Mouse (Mus musculus): ENCODE data around the gene Pnpla2.
A peak's percentile ranks its signal among the peaks of the same experiment; 100 is the strongest.
"Not testable (repeated sequence)": the region's sequence is repeated elsewhere in the genome, so short reads cannot be mapped to it uniquely, and the experiment has no call there.

The Pnpla2 gene

GRCm38 (mm10) chr7:141454967-141455551 is at the start of gene Pnpla2:
Gene Pnpla2 (plus strand): TSS chr7:141455198.
- DNase-seq: peak; percentile 98 to 99

DNA sequence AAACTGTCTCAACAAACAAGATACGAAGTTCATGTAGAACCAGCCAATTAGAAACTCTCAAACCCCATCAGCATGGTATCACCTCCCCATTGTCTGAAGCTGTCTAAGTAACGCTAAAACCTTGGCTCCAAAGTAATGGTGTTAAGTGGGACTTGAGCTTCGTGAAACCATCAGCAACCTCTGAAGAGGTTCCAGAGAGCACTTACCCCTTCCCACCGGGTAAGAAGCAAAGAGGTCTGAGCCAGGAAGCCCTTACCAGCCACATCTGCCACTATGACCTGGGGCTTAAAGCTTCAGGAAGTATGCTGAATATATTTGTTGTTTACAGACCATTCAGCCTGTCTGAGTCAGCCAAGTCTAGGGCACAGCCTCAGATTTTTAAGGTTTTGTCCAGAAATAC is 49.5 kb upstream of the Pnpla2 start:
- no peak for DNase-seq

GRCm38 (mm10) chr7:141407670-141408069 is 47.3 kb upstream of the Pnpla2 start:
- not testable (repeated sequence) for DNase-seq

DNA sequence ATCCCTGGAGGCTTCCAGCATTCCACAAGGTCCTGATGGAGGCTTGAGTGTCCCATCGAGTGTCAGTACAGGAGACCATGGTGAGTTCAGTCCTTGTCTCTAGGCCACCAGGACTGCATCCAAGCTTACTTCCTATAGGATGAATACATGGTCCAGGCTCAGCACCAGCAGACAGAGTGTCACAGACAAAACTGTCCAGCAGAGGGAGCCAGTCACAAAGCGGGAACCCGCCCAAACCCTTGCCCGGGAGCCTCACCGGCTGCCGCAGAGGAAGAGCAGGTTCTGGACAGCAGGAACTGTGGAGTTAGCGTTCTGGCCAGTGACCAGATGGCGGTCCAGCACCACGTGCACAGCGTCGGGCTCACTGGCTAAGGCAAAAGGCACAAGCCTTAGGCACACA is 46.2 kb upstream of the Pnpla2 start:
- peak; percentile 92 to 93 for DNase-seq

- no peak for DNase-seq
These were observed 44.4 kb upstream of the Pnpla2 start for GRCm38 (mm10) chr7:141410631-141411030.

GRCm38 (mm10) chr7:141411667-141412066 is 43.3 kb upstream of the Pnpla2 start:
- DNase-seq: no peak

GRCm38 (mm10) chr7:141413331-141413730 is 41.7 kb upstream of the Pnpla2 start:
- DNase-seq: peak in 1 of 2 experiments; percentile 37

DNA sequence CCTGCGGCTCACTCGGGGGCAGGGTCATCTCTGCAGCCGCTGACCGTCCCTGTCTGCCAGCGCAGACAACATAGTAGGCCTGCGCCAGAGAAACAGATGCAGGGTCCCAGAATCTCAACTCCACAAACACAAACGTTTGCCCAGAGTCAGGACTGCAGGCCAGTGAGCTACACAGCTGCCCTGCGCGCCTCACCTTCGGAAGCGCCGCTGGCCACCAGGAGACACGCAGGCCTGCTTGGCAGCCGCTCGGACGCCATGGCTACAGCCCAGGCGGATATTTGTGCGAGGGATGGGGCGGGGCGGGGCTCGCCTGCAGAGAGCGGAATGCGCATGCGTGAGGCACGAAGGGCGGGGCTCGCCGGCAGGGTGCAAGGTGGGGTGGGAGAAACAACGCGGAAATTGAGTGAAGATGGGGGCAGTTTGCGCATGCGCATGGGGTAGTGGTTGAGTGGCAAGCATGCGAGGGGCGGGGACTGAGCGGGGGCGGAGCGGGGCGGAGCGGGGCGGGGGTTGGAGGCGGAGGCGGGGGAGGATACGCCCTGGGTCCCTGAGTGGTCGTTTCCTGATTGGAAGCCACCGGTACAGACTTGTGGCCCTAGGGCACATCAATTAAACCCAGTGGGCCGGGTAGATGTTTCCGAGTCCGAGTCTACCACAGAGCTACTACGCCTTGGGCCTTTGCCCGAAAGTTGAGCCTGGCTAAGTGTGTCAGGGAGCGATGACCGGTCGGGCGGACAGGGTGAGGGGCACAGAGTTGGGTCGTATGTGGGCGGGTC is 41.0 kb upstream of the Pnpla2 start, which contains the start of gene Gatd1:
Gatd1 (minus strand) TSS at position 328 of the 776 bp plus-strand sequence.
- peak; percentile 100 for DNase-seq

- DNase-seq: no peak
These were observed 38.7 kb upstream of the Pnpla2 start for GRCm38 (mm10) chr7:141416144-141416841.

GRCm38 (mm10) chr7:141417731-141418681 is 37.0 kb upstream of the Pnpla2 start:
- DNase-seq: no peak

- peak; percentile 67 to 71 for DNase-seq
These were observed 36.0 kb upstream of the Pnpla2 start for GRCm38 (mm10) chr7:141418970-141419369.

DNA sequence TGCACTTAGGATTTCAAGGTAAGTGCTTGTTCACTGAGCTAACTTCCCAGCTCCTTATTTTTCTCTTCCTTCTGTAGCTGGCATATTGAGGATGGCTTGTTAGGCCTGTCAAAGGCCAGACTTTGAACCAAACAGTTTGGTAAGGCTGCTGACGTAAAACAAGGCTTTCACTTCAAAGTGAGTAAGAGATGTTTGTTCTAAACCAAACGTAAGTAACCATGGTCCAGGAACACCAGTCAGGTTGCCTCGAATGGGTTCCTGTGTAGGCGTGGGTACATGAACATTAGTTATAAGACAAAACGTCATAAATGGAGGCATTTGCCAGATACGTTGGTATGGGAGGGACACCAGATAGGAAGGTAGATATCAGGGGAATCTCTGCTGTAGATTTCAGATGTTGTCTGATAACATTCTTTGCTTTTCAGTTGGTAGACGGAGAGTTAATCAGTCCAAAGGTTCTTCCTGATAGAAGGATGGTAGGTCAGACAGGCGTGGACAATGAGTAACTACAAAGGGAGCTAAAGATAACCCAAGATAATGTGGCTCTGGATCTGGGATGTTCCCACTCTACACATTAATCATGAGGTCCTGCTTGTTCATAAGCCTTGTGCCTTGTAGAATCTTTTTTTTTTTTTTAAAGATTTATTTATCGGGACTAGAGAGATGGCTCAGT is 34.8 kb upstream of the Pnpla2 start:
- DNase-seq: no peak

DNA sequence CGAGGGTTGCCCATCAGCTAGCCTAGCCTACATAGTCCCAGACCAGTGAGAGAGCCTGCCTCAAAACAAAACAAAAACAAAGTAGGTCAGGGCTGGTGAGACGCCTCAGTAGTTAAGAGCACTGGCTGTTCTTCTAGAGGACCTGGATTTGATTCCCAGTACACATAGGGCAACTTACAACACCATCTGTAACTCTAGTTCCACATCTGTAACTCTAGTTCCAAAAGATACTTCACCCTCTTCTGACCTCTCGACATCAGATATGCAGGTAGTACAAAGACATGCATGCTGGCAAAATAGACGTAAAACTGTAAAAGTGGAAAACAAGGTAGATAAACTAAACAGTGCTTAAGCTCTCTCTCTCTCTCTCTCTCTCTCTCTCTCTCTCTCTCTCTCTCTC is 31.2 kb upstream of the Pnpla2 start:
- DNase-seq: no peak

GRCm38 (mm10) chr7:141426948-141427730 is 27.9 kb upstream of the Pnpla2 start:
- DNase-seq: no peak

- DNase-seq: no peak
These were observed 26.3 kb upstream of the Pnpla2 start for GRCm38 (mm10) chr7:141428701-141429100.

GRCm38 (mm10) chr7:141429310-141429709 is 25.7 kb upstream of the Pnpla2 start, which contains the start of gene Cend1:
Gene Cend1 (minus strand): TSS chr7:141429491.
- peak; percentile 62 to 74 for DNase-seq

DNA sequence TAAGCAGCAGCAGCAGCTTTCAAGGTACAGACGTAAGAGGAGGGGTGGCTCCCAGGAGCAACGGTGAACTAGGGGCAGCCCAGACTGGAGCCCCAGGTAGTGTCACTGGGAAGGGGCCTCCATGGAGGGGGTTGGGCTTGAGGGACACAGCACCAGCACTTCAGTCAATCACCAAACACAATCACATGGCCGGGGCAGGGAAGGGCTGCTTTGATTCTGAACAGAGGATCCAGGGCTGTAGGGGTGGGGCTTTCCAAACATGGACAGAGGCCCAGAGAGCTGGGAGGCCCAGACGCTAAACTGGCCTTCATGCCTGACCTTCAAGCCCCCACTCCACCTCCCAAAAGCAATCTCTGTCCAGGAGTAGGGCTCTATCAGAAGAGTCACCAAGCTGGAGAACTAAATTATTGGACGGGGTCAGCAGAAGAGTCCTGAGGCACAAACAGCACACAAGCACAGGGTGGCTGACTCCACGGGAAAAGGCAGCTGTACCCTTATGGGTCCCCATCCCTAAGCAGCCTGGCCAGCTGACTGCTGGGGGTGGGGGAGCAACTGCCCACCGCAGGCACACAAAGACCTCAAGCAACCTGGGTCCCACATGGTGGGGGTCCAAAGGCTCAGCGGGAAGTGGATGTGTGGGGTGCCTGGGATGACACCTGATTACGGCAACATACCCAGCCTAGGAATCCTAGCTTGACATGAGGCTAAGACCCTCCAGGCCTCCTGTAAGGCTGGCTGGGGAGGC is 25.0 kb upstream of the Pnpla2 start:
- no peak for DNase-seq

DNA sequence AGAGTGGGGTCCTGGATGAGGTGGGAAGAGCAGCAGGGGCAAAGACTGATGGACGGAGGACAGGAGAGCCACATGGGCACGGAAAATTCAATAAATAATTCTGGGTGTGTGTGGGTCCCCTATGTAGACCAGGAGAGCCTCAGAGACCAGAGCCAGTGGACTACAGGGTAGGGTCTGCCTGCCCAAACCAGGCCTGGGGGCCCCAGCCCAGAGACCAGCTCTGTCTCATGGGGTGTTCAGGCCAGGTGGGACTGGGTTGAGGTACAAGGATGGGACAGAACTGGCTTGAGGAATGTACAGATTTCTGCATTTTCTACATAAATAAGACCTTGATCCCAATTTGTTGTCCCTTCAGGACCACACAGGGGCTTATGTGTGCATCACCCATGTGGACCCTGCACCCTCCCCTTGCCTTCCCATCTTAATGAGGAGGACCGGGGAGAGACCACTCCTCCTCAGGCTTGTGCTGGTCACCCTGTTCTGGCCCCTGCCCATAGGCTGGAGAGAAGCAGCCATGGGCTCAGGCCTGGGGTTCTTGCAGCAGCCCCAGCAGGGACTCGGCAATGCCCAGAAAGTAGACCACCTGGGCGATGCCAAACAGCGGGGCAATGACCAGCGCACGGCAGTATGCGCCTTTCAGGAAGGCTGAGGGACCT is 24.3 kb upstream of the Pnpla2 start:
- no peak for DNase-seq

DNA sequence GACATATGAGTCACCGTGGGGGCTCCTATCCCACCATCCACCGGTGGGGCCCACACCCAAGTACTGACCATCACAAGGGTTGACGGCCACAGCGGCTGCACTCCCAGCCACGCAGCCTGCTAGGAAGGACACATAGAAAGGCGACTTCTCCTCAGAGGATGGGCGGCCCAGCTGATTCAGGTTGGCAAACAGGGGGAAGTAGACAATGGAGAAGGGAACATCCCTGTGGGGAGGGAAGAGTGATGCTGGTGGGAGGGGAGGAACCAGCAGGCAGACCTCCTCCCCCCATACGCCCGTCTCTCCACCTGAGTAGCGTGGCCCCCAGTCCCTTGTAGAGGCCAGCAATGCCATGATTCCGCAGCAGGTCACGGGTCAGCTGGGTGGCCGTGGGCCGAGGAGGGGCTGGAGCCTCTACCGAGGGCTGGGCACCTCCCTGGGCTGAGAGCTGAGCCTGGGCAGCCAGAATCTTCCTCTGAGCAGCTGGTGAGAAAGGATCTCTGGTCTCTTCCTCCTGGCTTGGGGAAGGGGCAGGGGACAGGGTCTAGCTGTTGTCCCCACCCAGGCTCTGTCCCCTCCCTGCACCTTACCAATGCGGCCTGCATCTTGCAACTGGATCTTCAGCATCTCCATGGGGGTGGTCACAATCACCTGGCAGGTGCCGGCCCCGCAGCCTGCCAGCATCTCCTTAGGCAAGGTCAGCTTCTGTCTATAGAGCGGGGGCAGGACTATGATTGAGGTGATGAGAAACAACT is 23.4 kb upstream of the Pnpla2 start:
- no peak for DNase-seq
